Mouse (Mus musculus) lung, postnatal 0 days (tissue): Measurements from ENCODE around the gene Tgm6.

ENCODE experiments used
- CTCF ChIP-seq: IDR thresholded peaks from 2 replicates; pipeline ENCODE4 v1.5.1; 2016; ENCODE audit warnings: antibody characterized with exemption, mild to moderate bottlenecking
- EP300 ChIP-seq: IDR thresholded peaks from 2 replicates; pipeline ENCODE4 v1.6.1; 2016; ENCODE audit warnings: antibody characterized with exemption, mild to moderate bottlenecking, control low read depth

DNA sequence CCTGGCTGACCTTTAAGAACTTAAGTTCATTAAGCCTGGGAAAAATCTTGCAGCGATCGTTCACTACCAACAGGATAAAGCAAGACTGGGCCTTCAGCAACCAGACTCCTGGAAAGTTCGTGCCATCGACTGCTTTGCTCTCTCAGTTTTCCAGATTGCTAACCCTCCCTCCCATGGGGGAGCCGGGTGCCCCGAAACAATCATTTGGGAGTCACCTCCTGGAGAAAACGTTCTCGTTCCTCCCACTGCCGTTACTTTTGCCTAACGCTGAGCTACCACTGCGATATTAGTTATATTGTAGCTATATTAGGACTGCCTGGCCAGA lies 66.1 kb downstream of the Tgm6 start:
- TF ChIP-seq CTCF (no peak), EP300 (no peak)
